Mouse (Mus musculus) kidney, postnatal 10 days (tissue): ENCODE measurements around the gene Sh3rf3.
A peak's percentile ranks its signal among the peaks of the same experiment; 100 is the strongest.
"Not testable (repeated sequence)": the region's sequence is repeated elsewhere in the genome, so short reads cannot be mapped to it uniquely, and the experiment has no call there.

ENCODE experiments used
- DNase-seq: peaks from one replicate; pipeline ENCODE4 v3.0.0; 2021; ENCODE audit warnings: mixed read lengths

The Sh3rf3 gene

GRCm38 (mm10) chr10:58991611-58992010, 178.5 kb downstream of the Sh3rf3 start:
- no peak for DNase-seq

- no peak for DNase-seq
Measured at GRCm38 (mm10) chr10:58994726-58995125, 181.6 kb downstream of the Sh3rf3 start.

- DNase-seq, result no peak
Measured at GRCm38 (mm10) chr10:58995132-58995531, 182.0 kb downstream of the Sh3rf3 start.

- DNase-seq, result no peak
Measured at GRCm38 (mm10) chr10:59002361-59002760, 189.2 kb downstream of the Sh3rf3 start.

GRCm38 (mm10) chr10:59011415-59011814, 198.3 kb downstream of the Sh3rf3 start:
- no peak for DNase-seq

- no peak for DNase-seq
Measured at GRCm38 (mm10) chr10:59013618-59014017, 200.5 kb downstream of the Sh3rf3 start.

GRCm38 (mm10) chr10:59019302-59019973, 206.3 kb downstream of the Sh3rf3 start:
- no peak for DNase-seq

GRCm38 (mm10) chr10:59050434-59050833, 237.3 kb downstream of the Sh3rf3 start:
- no peak for DNase-seq

- no peak for DNase-seq
Measured at GRCm38 (mm10) chr10:59056294-59056693, 243.1 kb downstream of the Sh3rf3 start.

- DNase-seq, result no peak
Measured at GRCm38 (mm10) chr10:59066804-59067203, 253.6 kb downstream of the Sh3rf3 start.

GRCm38 (mm10) chr10:59072827-59073226, 259.7 kb downstream of the Sh3rf3 start:
- no peak for DNase-seq

- DNase-seq, result no peak
Measured at GRCm38 (mm10) chr10:59076681-59077080, 263.5 kb downstream of the Sh3rf3 start.

GRCm38 (mm10) chr10:59077909-59078308, 264.8 kb downstream of the Sh3rf3 start:
- DNase-seq, result no peak

GRCm38 (mm10) chr10:59085604-59086003, 272.4 kb downstream of the Sh3rf3 start:
- no peak for DNase-seq

GRCm38 (mm10) chr10:59086578-59086977, 273.4 kb downstream of the Sh3rf3 start:
- no peak for DNase-seq

- DNase-seq, result peak; percentile 45
Measured at GRCm38 (mm10) chr10:59089861-59090621, 276.9 kb downstream of the Sh3rf3 start.

- no peak for DNase-seq
Measured at GRCm38 (mm10) chr10:59090622-59090971, 277.4 kb downstream of the Sh3rf3 start.

- no peak for DNase-seq
Measured at GRCm38 (mm10) chr10:59091556-59091955, 278.4 kb downstream of the Sh3rf3 start.

GRCm38 (mm10) chr10:59091988-59092387, 278.8 kb downstream of the Sh3rf3 start:
- DNase-seq, result no peak

GRCm38 (mm10) chr10:59103076-59103475, 289.9 kb downstream of the Sh3rf3 start:
- not testable (repeated sequence) for DNase-seq

- no peak for DNase-seq
Measured at GRCm38 (mm10) chr10:59104683-59105082, 291.5 kb downstream of the Sh3rf3 start.

GRCm38 (mm10) chr10:59105885-59106284, 292.7 kb downstream of the Sh3rf3 start:
- no peak for DNase-seq

- no peak for DNase-seq
Measured at GRCm38 (mm10) chr10:59106644-59107043, 293.5 kb downstream of the Sh3rf3 start.

- peak; percentile 85 for DNase-seq
Measured at GRCm38 (mm10) chr10:59109015-59109414, 295.9 kb downstream of the Sh3rf3 start.
